Mouse (Mus musculus) megakaryocyte, adult 5-6 weeks (primary cell): ENCODE results near the gene 1700001K19Rik. TPM values are rescaled to one million over a fixed set of nuclear protein-coding genes. Genes with fewer than 3 reads are reported as not detected.
A peak's percentile ranks its signal among the peaks of the same experiment; 100 is the strongest.
"Not testable (repeated sequence)": the region's sequence is repeated elsewhere in the genome, so short reads cannot be mapped to it uniquely, and the experiment has no call there.

Experiments
- ATAC-seq: 2 replicates; pipeline ENCODE4 v1.8.0; 2016; ENCODE audit warnings: mild to moderate bottlenecking, inconsistent platforms; ENCODE audit not compliant: poor library complexity, severe bottlenecking
- total RNA-seq, 2 experiments: library from RNA; stranded (forward) in 1 of 2; stranded (reverse) in 1 of 2; fragments of 153-499, 151-499 nt in 1 of 2; fragments of 221-1000, 200-1000 nt in 1 of 2; gene quantifications; 2 replicates each; pipeline versions ENCODE4 v1.2.3 to v1.2.4; 2015 to 2017

1700001K19Rik gene
- total RNA-seq, 2 experiments from 2014 or later = not detected

- peak; percentile 83 for ATAC-seq
Observed at GRCm38 (mm10) chr12:110696173-110696974, 14.0 kb upstream of the 1700001K19Rik start.

DNA sequence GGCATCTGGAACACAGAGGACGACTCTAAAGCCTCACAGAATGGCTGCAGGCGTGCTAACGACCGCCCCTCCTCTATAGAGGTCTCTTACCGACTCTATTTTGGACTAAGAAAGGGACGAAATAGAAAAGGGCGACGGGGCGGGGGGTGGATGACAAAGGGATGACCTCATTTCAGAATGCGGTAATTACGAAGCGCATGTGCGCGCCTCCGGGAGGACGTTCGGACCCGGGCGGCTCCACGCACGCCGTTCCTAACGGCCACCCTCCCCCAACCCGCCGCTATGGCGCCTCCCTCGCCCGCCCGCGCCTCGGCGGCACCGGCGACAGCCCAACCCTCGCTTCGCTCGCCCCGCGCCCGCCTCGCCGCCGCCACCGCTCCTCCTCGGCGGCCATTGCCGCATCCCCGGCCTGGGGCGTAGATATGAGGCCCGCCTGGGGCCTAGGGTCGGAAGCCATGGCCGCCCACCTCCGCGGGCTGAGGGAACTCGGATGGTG lies 13.3 kb upstream of the 1700001K19Rik start:
- ATAC-seq = peak; percentile 29

DNA sequence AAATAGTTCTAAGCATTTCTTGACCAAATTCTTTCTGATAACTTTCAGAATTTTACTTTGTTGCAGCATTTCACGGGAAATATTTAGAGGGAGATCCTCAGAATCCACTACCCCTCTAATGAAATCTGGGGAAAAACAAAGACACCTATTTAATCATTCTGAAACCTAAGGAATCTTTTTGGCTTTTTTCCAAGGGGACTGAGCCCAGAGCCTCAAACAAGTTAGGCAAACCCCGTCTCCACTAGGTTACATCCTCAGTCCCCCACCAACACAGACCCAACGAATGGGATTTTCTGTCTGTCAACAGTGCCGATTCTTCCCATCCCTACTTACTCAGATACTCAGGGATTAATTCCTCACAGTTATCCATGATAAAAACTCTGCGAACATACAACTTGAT lies 11.0 kb upstream of the 1700001K19Rik start:
- not testable (repeated sequence) for ATAC-seq

DNA sequence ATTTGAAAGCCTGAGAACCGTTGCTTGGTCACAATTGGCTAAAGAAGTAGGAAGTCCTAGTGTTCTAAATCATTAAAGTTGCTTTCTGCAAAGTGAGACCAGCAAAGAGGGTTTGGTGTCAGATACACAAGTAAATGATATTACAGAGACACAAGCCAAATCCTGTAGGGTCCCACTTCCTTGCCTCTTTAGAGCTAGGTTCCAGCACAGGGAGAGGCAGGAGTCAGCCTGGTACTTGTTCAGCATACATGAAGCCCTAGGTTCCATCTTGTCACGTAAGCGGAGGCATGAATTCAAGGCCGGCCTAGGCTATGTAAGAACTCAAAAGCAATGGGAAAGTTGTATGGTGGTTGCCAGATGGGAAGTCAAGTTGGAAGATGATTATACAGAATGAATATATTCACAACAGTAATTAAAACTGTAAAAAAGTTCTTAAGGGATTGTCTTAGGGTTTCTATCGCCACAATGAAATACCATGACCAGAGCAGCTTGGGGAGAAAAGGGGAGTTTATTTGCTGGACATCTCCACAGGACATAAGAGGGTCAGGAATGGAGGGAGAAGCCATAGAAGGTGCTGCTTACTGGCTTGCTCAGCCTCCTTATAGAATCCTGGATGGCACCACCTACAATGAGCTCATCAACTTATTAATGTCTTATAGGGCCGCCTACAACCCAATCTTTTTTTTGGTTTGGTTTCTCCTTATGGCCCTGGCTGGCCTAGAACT lies 7.7 kb upstream of the 1700001K19Rik start:
- no peak for ATAC-seq

GRCm38 (mm10) chr12:110688921-110689320 lies 6.5 kb upstream of the 1700001K19Rik start:
- ATAC-seq = not testable (repeated sequence)

DNA sequence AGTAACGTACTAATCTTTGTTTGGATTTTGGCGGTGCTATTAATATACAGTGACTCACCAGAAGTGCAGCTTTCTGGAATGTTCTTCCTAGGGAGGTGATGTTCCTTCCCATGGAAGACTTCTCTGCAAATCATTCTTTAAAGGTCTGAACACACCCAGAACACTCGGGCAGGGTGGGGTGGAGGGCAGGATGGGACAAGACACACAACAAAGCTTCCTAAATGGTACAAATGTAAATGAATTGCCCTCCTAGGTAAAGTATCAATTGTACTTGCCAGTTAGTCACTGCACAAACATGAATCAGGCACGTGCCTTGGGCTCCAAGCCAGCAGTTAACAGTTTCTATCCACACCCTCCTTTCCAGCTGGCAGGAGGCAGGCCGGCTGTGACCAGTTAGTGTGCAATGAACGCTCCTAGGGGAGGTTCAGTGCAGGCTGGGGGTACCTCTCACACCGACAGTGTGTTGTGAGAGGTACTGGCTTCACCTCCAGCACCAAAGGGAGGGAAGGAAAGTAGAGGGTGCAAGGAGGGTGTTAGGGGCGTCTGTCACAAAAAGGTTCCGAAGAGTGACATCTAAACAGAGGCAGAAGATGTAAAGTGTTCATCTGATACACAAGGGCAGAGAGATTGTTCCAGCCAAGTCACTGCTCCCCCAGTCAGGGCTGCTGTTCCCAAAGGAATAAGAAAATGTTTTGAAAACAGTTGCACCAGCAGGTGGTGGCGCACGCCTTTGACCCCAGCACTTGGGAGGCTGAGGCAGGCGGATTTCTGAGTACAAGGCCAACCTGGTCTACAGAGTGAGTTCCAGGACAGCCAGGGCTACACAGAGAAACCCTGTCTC lies 5.7 kb upstream of the 1700001K19Rik start:
- ATAC-seq = no peak

- no peak for ATAC-seq
Observed at GRCm38 (mm10) chr12:110683580-110683979, 1.2 kb upstream of the 1700001K19Rik start.

- peak; percentile 76 for ATAC-seq
Observed at GRCm38 (mm10) chr12:110681878-110682277, 541 bp downstream of the 1700001K19Rik start.

GRCm38 (mm10) chr12:110681191-110681590 lies 1.2 kb downstream of the 1700001K19Rik start:
- no peak for ATAC-seq

DNA sequence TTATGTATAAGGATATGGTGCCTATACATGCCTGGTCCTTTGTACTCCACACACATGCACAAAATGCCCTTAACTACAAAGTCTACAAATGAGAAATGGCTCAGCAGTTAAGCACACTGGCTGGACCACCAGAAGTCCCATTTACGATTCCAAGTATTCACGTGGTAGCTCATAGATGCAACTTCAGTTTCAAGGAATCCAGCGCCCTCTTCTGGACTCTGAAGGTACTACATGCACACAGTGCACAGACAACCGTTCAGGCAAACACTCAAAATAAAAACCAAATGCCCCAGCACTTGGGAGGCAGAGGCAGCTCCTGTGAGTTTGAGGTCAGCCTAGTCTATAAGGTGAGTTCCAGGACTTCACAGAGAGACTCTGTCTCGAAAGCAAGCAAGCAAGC lies 8.2 kb downstream of the 1700001K19Rik start:
- peak; percentile 59 for ATAC-seq

DNA sequence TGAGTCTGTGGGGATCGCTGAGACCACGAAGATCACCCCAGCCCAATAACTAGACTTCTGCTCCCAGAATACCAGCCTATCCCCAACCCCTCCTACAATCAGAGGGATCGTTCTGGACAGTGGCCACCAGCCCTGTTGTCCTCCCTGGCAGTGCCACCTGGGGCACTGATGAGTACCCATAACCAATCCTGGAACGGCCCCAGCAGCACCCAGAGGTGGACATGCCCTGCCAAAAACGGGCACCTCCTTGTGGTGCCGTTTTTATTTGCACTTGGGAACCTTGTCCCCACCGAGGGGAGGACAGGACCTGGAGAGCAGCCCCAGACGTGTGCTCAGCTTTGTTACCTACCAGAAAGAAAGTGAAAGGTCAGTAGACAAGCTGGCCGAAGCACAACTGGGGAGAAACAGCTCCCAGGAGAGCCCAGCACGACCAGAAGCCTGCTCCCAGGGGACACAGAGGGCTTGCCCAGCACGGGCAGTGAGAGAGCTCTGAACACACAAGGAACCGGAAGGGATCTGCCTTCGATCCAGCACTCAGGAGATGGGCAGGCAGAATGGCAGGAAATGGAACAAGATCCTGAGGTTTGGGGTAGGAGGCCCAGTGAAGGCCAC lies 14.8 kb downstream of the 1700001K19Rik start:
- ATAC-seq = no peak

DNA sequence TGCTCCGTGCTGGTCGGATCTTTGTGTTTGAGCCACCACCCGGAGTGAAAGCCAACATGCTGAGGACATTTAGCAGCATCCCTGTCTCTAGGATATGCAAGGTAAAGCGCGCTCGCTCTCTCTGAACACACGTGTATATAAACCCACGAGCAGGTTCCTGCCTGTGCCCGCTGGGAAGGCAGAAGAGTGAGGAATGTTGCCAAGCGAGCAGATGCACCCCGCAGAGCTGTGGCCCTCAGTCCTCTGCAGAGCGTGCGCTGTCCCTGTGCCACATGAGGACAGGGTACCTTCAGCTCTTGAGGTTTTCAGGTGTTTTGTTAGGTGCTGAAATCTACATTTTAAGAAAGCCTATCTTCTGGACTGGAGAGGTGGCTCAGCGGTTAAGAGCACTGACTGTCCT lies 20.7 kb downstream of the 1700001K19Rik start:
- no peak for ATAC-seq

DNA sequence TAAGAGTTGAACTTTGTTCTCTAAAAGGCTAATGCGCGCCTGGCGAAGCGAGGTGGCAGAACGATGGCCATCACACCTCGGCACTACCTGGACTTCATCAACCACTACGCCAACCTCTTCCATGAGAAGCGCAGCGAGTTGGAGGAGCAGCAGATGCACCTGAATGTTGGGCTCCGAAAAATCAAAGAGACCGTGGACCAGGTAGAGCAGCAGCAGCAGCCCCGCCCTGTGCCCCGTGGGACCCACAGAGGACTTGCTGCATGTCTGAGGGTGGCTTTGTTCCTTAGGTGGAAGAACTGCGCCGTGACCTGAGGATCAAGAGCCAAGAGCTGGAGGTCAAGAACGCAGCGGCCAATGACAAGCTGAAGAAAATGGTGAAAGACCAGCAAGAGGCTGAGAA lies 31.0 kb downstream of the 1700001K19Rik start:
- no peak for ATAC-seq

- ATAC-seq = no peak
Observed at GRCm38 (mm10) chr12:110650241-110650641, 32.2 kb downstream of the 1700001K19Rik start.

- no peak for ATAC-seq
Observed at GRCm38 (mm10) chr12:110637507-110638114, 44.8 kb downstream of the 1700001K19Rik start.

DNA sequence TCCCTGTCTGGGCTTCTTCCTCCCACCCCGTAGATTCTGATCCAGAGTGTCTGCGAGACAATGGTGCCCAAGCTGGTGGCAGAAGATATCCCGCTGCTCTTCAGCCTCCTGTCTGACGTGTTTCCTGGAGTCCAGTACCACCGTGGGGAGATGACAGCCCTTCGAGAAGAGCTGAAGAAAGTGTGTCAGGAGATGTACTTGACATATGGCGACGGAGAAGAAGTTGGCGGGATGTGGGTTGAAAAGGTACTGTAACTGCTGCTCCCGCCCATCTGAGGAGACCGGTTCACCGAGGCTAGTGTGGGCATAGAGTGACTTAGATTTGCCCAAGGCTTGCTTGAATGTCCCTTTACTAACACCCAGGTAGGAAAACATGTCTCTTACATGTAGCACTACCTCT lies 46.1 kb downstream of the 1700001K19Rik start:
- no peak for ATAC-seq

- ATAC-seq = no peak
Observed at GRCm38 (mm10) chr12:110630056-110630455, 52.4 kb downstream of the 1700001K19Rik start.
